Mouse (Mus musculus) hindbrain, embryonic 11.5 days (tissue): ENCODE measurements around the gene Phf11b. TPM values are rescaled to one million over a fixed set of nuclear protein-coding genes. Genes with fewer than 3 reads are reported as not detected.
A peak's percentile ranks its signal among the peaks of the same experiment; 100 is the strongest.
"Not testable (repeated sequence)": the region's sequence is repeated elsewhere in the genome, so short reads cannot be mapped to it uniquely, and the experiment has no call there.

ENCODE experiments used
- ATAC-seq: fragments of 200-750 bp; cut with Nextera tagmentation; 2 replicates; pipeline ENCODE4 v1.8.0; 2017; ENCODE audit warnings: mild to moderate bottlenecking, moderate TSS enrichment, moderate library complexity; ENCODE audit not compliant: low FRiP score
- DNase-seq: peaks from one replicate; pipeline ENCODE4 v3.0.0-alpha.2; 2015; ENCODE audit warnings: low spot score
- H3K27ac ChIP-seq: fragments of 300-500 bp; sonication (generic); 2 replicates; pipeline ENCODE4 v1.5.1; 2014; ENCODE audit warnings: mild to moderate bottlenecking, low read depth, low read length
- H3K27me3 ChIP-seq: fragments of 300-500 bp; sonication (generic); 2 replicates; pipeline ENCODE4 v1.6.1; 2014; ENCODE audit warnings: mild to moderate bottlenecking, low read length, moderate library complexity, mixed read lengths; ENCODE audit not compliant: control insufficient read depth, insufficient read depth
- H3K36me3 ChIP-seq: fragments of 300-500 bp; sonication (generic); 2 replicates; pipeline ENCODE4 v1.6.1; 2014; ENCODE audit warnings: mild to moderate bottlenecking, low read length, moderate library complexity, mixed read lengths; ENCODE audit not compliant: control insufficient read depth, insufficient read depth
- H3K4me1 ChIP-seq: fragments of 300-500 bp; sonication (generic); replicated peaks from 2 replicates; pipeline ENCODE4 v1.6.1; 2014; ENCODE audit warnings: low read length, mixed read lengths; ENCODE audit not compliant: control insufficient read depth, insufficient read depth
- H3K4me2 ChIP-seq: fragments of 300-500 bp; sonication (generic); replicated peaks from 2 replicates; pipeline ENCODE4 v1.6.1; 2014; ENCODE audit warnings: mild to moderate bottlenecking, low read depth, low read length
- H3K4me3 ChIP-seq: fragments of 300-500 bp; sonication (generic); 2 replicates; pipeline ENCODE4 v1.5.1; 2014; ENCODE audit warnings: low read depth, low read length
- H3K9ac ChIP-seq: fragments of 300-500 bp; sonication (generic); 2 replicates; pipeline ENCODE4 v1.6.1; 2014; ENCODE audit warnings: low read depth, low read length
- H3K9me3 ChIP-seq: fragments of 300-500 bp; sonication (generic); 2 replicates; pipeline ENCODE4 v1.6.1; 2016; ENCODE audit warnings: low read length; ENCODE audit not compliant: control insufficient read depth
- WGBS: fragments of 180-500 bp; shearing (Covaris S2); extraction: QIAGEN DNeasy Blood & Tissue Kit; methylation state at CpG from one replicate; pipeline ENCODE4 v1.1.7; 2014; 5-methylcytosine and 5-hydroxymethylcytosine counted together
- polyA plus RNA-seq: library from polyadenylated mRNA; unstranded; fragments of >200 nt; fragmentation: Nextera tagmentation; extraction: Ambion mirVana; gene quantifications from 2 replicates; pipeline ENCODE4 v1.2.1, GENCODE M21; 2014

Gene Phf11b
- 0.15 and 0.48 TPM in 2 replicates for polyA plus RNA-seq

DNA sequence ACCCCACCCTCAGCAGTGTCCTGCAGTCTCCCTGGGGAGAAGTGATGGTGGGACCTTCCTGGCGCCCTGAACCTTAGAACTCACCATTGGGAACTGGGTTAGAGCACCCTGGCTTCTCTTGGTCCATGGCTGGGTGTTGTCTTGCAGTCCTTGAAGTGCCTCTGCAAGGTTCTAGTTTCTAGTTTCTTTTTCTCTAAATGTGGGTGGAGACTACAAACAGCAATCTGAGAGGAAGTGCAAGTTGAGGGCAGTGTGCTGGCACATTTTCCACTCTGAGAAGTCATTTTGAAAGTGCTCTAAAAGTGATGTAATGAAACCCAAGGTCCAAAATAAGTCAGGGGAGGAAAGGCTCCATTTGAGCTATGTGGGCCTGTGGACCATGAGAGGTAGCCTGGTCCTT, at the start of gene Phf11b:
Gene Phf11b (minus strand): TSS at position 163 of the 400 bp plus-strand sequence.
- H3K9me3 ChIP-seq, H3K4me2 ChIP-seq, H3K4me3 ChIP-seq, ATAC-seq, DNase-seq, H3K4me1 ChIP-seq, H3K27ac ChIP-seq, H3K9ac ChIP-seq, H3K36me3 ChIP-seq, H3K27me3 ChIP-seq: not testable (repeated sequence)
- 79% methylated on average over 1 of the region's 1 CpGs for WGBS

DNA sequence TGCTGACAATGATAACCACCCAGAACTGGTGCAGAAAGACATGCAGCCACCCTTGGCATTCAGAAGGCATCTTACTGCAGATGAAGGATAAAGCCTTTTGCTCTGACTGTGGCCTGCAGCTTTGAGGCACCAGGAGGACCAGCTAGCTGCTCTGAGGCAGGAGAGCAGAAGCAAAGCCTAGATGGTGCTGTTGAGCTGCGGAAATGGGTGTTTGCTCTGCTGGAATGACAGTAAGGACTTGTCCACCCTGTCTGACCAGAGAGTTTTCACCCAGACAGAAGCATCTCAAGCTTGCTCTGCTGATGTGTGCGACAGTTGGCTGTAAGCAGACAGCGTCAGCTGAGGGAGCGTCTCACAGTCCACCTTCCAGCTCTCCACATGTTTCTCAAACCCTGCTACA, 49.0 kb upstream of the Phf11b start:
- WGBS: 84% methylated on average over 4 of the region's 4 CpGs

DNA sequence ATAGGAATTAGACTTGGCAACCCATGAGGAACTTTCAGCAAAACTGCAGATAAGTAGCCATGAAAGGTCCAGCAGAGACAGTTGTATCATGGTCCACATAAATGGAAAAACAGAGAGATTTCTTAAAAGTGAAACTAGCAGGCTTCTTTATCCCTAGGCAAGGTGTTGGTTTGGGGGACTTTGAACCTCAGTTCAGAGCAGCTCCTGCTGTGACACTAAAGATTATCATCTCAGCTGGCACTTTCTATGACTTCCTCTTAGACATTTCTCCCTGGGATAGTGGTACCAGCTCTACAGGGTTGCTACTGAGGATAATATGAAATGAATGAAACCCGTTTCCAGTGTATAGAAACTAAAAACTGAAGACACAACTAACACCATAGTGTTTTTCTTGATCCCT, 48.4 kb upstream of the Phf11b start:
- ATAC-seq (no peak), DNase-seq (no peak)
- Histone ChIP-seq H3K36me3 (no peaks in the 10 kb centered on the region), H3K4me3 (no peak overlapping the region), H3K27ac (no peak overlapping the region), H3K27me3 (no peaks in the 10 kb centered on the region), H3K4me2 (no peak overlapping the region), H3K4me1 (no peaks in the 10 kb centered on the region), H3K9me3 (no peaks in the 10 kb centered on the region), H3K9ac (no peak overlapping the region)
- WGBS: 70% methylated on average over 1 of the region's 1 CpGs

More for the DNA sequence above, 49.0 kb upstream of the Phf11b start:
- H3K4me3 ChIP-seq, ATAC-seq, H3K4me1 ChIP-seq, H3K27me3 ChIP-seq, H3K27ac ChIP-seq, H3K9me3 ChIP-seq, H3K4me2 ChIP-seq, DNase-seq, H3K36me3 ChIP-seq, H3K9ac ChIP-seq: not testable (repeated sequence)

DNA sequence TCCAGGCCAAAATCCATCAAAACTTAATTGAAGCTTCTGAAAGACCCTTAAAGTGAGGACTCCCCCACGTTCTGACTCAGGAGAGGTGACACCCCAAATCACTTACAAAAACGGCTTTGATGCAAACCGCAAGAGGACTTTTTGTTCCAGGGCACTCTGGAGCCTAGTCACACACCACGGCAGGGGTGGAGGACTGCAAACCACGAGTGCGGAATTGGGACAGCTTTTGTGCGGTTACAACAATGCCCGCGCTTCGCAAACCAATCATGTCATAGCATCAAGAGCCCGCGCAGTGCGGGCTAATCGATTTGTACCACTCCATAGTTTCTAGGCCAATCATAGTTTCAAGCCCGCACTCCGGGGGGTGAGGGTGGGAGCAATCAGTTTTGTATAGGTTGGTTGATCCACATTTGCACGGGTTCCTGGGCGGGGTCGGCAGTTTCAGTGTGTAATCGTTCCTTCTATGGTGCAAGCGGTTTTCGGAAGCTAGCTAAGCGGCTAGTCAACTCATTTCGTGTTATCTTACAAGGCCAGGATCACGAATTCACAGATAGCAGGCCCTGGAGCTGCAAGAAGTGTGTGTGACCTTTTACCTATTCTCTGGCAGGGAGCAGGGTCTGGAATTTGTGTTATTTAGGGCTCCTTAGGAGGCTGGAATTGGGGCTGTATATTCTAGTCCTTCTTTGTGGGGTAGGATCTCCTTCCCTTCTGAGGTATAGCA, 29.4 kb upstream of the Phf11b start:
- WGBS: 92% methylated on average over 25 of the region's 25 CpGs
- Histone ChIP-seq H3K36me3 (no peaks in the 10 kb centered on the region), H3K27ac (no peak overlapping the region), H3K27me3 (no peaks in the 10 kb centered on the region; the same call in 1 of the 2 replicates), H3K4me2 (no peak overlapping the region), H3K4me3 (no peak overlapping the region), H3K4me1 (no peaks in the 10 kb centered on the region), H3K9me3 (no peaks in the 10 kb centered on the region), H3K9ac (no peak overlapping the region)
- ATAC-seq (no peak), DNase-seq (no peak)

DNA sequence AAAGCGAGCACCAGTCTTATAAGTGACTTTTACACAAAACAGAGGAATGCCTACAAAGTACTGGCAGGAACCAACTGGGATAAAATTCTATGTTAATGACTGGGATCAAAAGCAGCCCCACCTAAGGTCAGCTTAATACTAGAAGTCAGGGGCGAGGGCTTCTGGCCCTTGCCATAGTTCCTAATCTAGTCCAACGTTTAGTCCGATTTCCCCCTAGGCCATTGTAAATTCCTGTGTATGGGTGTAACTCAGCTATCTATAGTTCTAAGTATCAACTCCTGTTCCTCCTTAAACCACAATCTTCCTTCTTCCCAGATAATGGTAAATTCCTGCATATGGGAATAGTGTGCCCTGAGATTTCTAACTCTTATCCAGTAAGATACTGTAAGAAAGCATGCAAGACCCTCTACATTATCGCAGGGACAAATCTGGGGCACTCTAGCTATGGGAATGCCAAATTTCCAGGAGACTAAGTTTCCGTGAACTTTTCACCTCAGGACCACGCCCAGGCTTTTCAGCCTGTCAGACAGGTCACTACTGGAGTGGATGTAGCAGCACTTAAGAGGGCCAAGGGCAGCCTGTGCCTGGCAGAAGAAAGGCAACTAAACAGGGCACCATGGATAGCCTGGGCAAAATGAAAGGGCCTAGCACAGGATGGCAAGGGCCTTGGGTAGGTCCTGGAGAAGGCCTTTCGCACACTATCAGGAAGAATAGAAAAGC, 25.4 kb upstream of the Phf11b start:
- Histone ChIP-seq H3K4me2 (no peak overlapping the region), H3K9me3 (no peaks in the 10 kb centered on the region), H3K4me3 (no peak overlapping the region), H3K36me3 (no peaks in the 10 kb centered on the region), H3K27ac (no peak overlapping the region), H3K9ac (no peak overlapping the region), H3K4me1 (no peaks in the 10 kb centered on the region), H3K27me3 (no peaks in the 10 kb centered on the region)
- DNase-seq (no peak), ATAC-seq (no peak)
- WGBS: 89% methylated on average over 8 of the region's 8 CpGs

DNA sequence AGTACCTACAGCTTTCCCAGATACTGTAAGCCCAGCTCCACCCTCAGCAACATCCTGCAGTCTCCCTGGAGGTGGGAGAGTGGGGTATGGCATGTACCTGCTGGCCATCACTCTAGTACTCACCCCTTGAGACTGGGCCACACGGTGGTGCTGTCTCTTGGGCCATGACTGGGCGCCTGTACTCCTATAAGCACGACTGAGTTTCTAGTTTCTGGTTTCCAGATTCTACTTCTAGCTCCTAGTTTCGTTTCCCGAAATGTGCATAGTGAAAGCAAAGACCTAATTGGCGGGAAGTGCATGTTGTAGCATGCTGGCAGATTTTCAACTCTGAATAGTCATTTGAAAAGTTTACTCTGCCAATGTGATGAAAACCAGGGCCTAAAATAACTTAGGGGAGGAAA, 24.1 kb upstream of the Phf11b start, which contains the start of gene Phf11d:
Gene Phf11d (minus strand): TSS at position 227 of the 401 bp plus-strand sequence.
- Histone ChIP-seq H3K4me3 (no peak within 1 kb of the TSS), H3K9me3 (no peaks in the 10 kb centered on the region), H3K36me3 (no peaks in the 10 kb centered on the region), H3K27me3 (no peaks in the 10 kb centered on the region), H3K27ac (no peak within 1 kb of the TSS), H3K9ac (no peak within 1 kb of the TSS), H3K4me1 (no peaks in the 10 kb centered on the region), H3K4me2 (no peak within 1 kb of the TSS)
- ATAC-seq (no peak), DNase-seq (no peak)
- WGBS: 87% methylated on average over 6 of the region's 6 CpGs

DNA sequence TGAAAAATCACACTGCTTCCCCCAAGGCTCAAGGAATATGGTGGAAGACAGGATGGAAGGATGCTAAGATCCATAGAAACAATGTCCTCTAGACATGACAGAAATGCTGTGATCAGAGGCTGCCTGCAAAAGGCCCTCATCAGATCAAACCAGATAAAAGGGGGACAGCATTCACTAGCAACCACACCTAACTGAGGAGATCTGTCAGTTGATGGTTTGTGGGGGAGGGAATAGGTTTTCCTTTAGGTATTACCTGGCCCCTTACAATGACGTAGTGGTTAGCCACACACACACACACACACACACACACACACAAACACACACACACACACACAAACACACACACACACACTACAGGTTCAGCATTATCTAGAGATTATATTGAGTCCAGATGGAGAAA, 1.6 kb downstream of the Phf11b start:
- no peaks in the 10 kb centered on the region for H3K36me3 ChIP-seq
- H3K27me3 ChIP-seq: no peaks in the 10 kb centered on the region
- H3K9me3 ChIP-seq: no peaks in the 10 kb centered on the region
- WGBS: 100% methylated on average over 1 of the region's 1 CpGs
- H3K27ac ChIP-seq: no peak overlapping the region
- no peak overlapping the region for H3K4me2 ChIP-seq
- H3K9ac ChIP-seq: no peak overlapping the region
- H3K4me1 ChIP-seq: no peaks in the 10 kb centered on the region
- H3K4me3 ChIP-seq: no peak overlapping the region
- no peak for DNase-seq
- no peak for ATAC-seq

DNA sequence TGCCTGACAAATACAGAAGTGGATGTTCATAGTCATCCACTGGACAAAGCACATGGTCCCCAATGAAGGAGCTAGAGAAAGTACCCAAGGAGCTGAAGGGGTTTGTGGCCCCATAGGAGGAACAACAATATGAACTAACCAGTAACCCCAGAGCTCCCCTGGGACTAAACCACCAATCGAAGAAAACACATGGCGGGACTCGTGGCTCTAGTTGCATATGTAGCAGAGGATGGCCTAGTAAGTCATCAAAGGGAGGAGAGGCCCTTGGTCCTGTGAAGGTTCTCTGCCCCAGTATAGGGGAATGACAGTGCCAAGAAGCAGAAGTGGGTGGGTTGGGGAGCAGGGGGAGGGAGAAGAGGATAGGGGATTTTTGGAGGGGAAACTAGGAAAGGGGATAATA, 5.1 kb downstream of the Phf11b start:
- H3K27me3 ChIP-seq, DNase-seq, H3K4me2 ChIP-seq, H3K27ac ChIP-seq, H3K9ac ChIP-seq, ATAC-seq, H3K36me3 ChIP-seq, H3K9me3 ChIP-seq, H3K4me1 ChIP-seq, H3K4me3 ChIP-seq: not testable (repeated sequence)
- WGBS: 77% methylated on average over 3 of the region's 3 CpGs

DNA sequence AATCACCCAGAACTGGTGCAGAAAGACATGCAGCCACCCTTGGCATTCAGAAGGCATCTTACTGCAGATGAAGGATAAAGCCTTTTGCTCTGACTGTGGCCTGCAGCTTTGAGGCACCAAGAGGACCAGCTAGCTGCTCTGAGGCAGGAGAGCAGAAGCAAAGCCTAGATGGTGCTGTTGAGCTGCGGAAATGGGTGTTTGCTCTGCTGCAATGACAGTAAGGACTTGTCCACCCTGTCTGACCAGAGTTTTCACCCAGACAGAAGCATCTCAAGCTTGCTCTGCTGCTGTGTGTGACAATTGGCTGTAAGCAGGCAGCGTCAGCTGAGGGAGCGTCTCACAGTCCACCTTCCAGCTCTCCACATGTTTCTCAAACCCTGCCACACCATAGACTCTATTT, 10.7 kb downstream of the Phf11b start:
- peak; percentile 8 for DNase-seq
- 56% methylated on average over 3 of the region's 3 CpGs for WGBS
- H3K9me3 ChIP-seq, H3K4me3 ChIP-seq, H3K27ac ChIP-seq, ATAC-seq, H3K9ac ChIP-seq, H3K4me1 ChIP-seq, H3K27me3 ChIP-seq, H3K36me3 ChIP-seq, H3K4me2 ChIP-seq: not testable (repeated sequence)
